Mouse (Mus musculus) MEL (cell line): ENCODE data around the gene Dnaaf2. TPM values are rescaled to one million over a fixed set of nuclear protein-coding genes. Genes with fewer than 3 reads are reported as not detected.

Experiments
- DNase-seq: peaks from one replicate; pipeline ENCODE4 v3.0.0; 2011; ENCODE audit warnings: low read depth, low spot score
- H3K27ac ChIP-seq: 2 replicates; pipeline ENCODE4 v1.5.1; 2012; ENCODE audit warnings: low read depth, mild to moderate bottlenecking, control low read depth, low read length, moderate library complexity; ENCODE audit not compliant: control insufficient read depth
- H3K27me3 ChIP-seq, 2 experiments: fragments of 150-350 bp in 1 of 2; sonication (generic) in 1 of 2; 2 replicates each; pipeline ENCODE4 v1.6.1; 2012; ENCODE audit warnings: low read length in 2 of 2, mild to moderate bottlenecking in 2 of 2, improper control_type of control experiment in 1 of 2, moderate library complexity in 1 of 2; ENCODE audit not compliant: insufficient read depth in 2 of 2, control insufficient read depth in 1 of 2
- H3K36me3 ChIP-seq, 2 experiments: 2 replicates each; pipeline ENCODE4 v1.6.1; 2012 to 2014; ENCODE audit warnings: low read length in 2 of 2, improper control_type of control experiment in 1 of 2, inconsistent platforms in 1 of 2, mild to moderate bottlenecking in 1 of 2; ENCODE audit not compliant: insufficient read depth in 2 of 2, control insufficient read depth in 1 of 2
- H3K4me1 ChIP-seq, 2 experiments: fragments of 150-350 bp in 1 of 2; sonication (generic) in 1 of 2; 2 replicates each; pipeline ENCODE4 v1.6.1; 2012; ENCODE audit warnings: low read length in 2 of 2, improper control_type of control experiment in 1 of 2, mild to moderate bottlenecking in 1 of 2; ENCODE audit not compliant: insufficient read depth in 2 of 2, control insufficient read depth in 1 of 2
- H3K4me3 ChIP-seq, 2 experiments: fragments of 150-350 bp in 1 of 2; sonication (generic) in 1 of 2; 2 replicates each; pipeline ENCODE4 v1.5.1; 2012; ENCODE audit warnings: low read depth in 2 of 2, low read length in 2 of 2, mild to moderate bottlenecking in 2 of 2, moderate library complexity in 2 of 2, control low read depth in 1 of 2, improper control_type of control experiment in 1 of 2; ENCODE audit not compliant: control insufficient read depth in 1 of 2, insufficient read depth in 1 of 2
- H3K79me2 ChIP-seq: 2 replicates; pipeline ENCODE4 v1.6.1; 2012; ENCODE audit warnings: mild to moderate bottlenecking, low read length, moderate library complexity; ENCODE audit not compliant: control insufficient read depth, poor library complexity, insufficient read depth
- H3K9ac ChIP-seq: 2 replicates; pipeline ENCODE4 v1.6.1; 2012; ENCODE audit warnings: low read depth, mild to moderate bottlenecking, control low read depth, low read length, moderate library complexity; ENCODE audit not compliant: control insufficient read depth, poor library complexity, severe bottlenecking
- H3K9me3 ChIP-seq: fragments of 150-350 bp; sonication (generic); replicated peaks from 2 replicates; pipeline ENCODE4 v1.6.1; 2012; ENCODE audit warnings: mild to moderate bottlenecking, low read length, improper control_type of control experiment, moderate library complexity; ENCODE audit not compliant: insufficient read depth
- BHLHE40 ChIP-seq: IDR thresholded peaks from 2 replicates; pipeline ENCODE4 v1.6.1; 2012; ENCODE audit warnings: low read depth, mild to moderate bottlenecking, inconsistent platforms, low read length, improper control_type of control experiment, borderline replicate concordance
- CHD1 ChIP-seq: IDR thresholded peaks from 2 replicates; pipeline ENCODE4 v1.6.1; 2012; ENCODE audit warnings: low read depth, mild to moderate bottlenecking, inconsistent platforms, low read length, improper control_type of control experiment
- CHD2 ChIP-seq: IDR thresholded peaks from 2 replicates; pipeline ENCODE4 v1.6.1; 2011; ENCODE audit warnings: low read length, improper control_type of control experiment
- CTCF ChIP-seq, 3 experiments: IDR thresholded peaks in 2 of 3; conservative IDR thresholded peaks in 1 of 3; 2 replicates each; pipeline ENCODE4 v1.5.1; 2011 to 2012; ENCODE audit warnings: low read length in 3 of 3, low read depth in 2 of 3, mild to moderate bottlenecking in 2 of 3, improper control_type of control experiment in 1 of 3, inconsistent platforms in 1 of 3, mixed read lengths in 1 of 3, moderate library complexity in 1 of 3; ENCODE audit not compliant: control insufficient read depth in 1 of 3, insufficient read depth in 1 of 3, poor library complexity in 1 of 3, severe bottlenecking in 1 of 3
- E2F4 ChIP-seq: IDR thresholded peaks from 2 replicates; pipeline ENCODE4 v1.6.1; 2011; ENCODE audit warnings: low read depth, low read length, improper control_type of control experiment, borderline replicate concordance
- EP300 ChIP-seq, 2 experiments: IDR thresholded peaks; 2 replicates each; pipeline ENCODE4 v1.6.1; 2011; ENCODE audit warnings: improper control_type of control experiment in 2 of 2, low read length in 2 of 2, low read depth in 1 of 2, mild to moderate bottlenecking in 1 of 2
- GABPA ChIP-seq: IDR thresholded peaks from 2 replicates; pipeline ENCODE4 v1.6.1; 2012; ENCODE audit warnings: low read depth, mild to moderate bottlenecking, inconsistent platforms, low read length, improper control_type of control experiment, moderate library complexity
- GATA1 ChIP-seq: IDR thresholded peaks from 2 replicates; pipeline ENCODE4 v1.6.1; 2011; ENCODE audit warnings: low read depth, low read length, improper control_type of control experiment
- HCFC1 ChIP-seq: IDR thresholded peaks from 2 replicates; pipeline ENCODE4 v1.6.1; 2012; ENCODE audit warnings: low read depth, mild to moderate bottlenecking, inconsistent platforms, low read length, improper control_type of control experiment, moderate library complexity
- JUND ChIP-seq: IDR thresholded peaks from 2 replicates; pipeline ENCODE4 v1.6.1; 2011; ENCODE audit warnings: low read depth, mild to moderate bottlenecking, improper control_type of control experiment, low read length
- MAFK ChIP-seq: IDR thresholded peaks from 2 replicates; pipeline ENCODE4 v1.6.1; 2011; ENCODE audit warnings: low read depth, mild to moderate bottlenecking, low read length, improper control_type of control experiment, borderline replicate concordance
- MEF2A ChIP-seq: IDR thresholded peaks from 2 replicates; pipeline ENCODE4 v1.6.1; 2014; ENCODE audit warnings: low read depth, mild to moderate bottlenecking, inconsistent platforms, low read length, improper control_type of control experiment; ENCODE audit not compliant: poor library complexity, insufficient replicate concordance, severe bottlenecking; ENCODE audit errors: extremely low read depth
- MYB ChIP-seq: IDR thresholded peaks from 2 replicates; pipeline ENCODE4 v1.6.1; 2011; ENCODE audit warnings: mild to moderate bottlenecking, low read depth, low read length, improper control_type of control experiment
- MYC ChIP-seq: IDR thresholded peaks from 2 replicates; pipeline ENCODE4 v1.6.1; 2011; ENCODE audit warnings: low read depth, mild to moderate bottlenecking, low read length, improper control_type of control experiment, moderate library complexity
- NELFE ChIP-seq: IDR thresholded peaks from 2 replicates; pipeline ENCODE4 v1.6.1; 2011; ENCODE audit warnings: low read depth, low read length, improper control_type of control experiment
- POLR2A ChIP-seq, 2 experiments: IDR thresholded peaks; 2 replicates each; pipeline ENCODE4 v1.6.1; 2011 to 2012; ENCODE audit warnings: low read length in 2 of 2, mild to moderate bottlenecking in 2 of 2, control low read depth in 1 of 2, improper control_type of control experiment in 1 of 2, low read depth in 1 of 2, moderate library complexity in 1 of 2; ENCODE audit not compliant: control insufficient read depth in 1 of 2, insufficient read depth in 1 of 2, poor library complexity in 1 of 2
- POLR2AphosphoS2 ChIP-seq: IDR thresholded peaks from 2 replicates; pipeline ENCODE4 v1.6.1; 2011; ENCODE audit warnings: low read length, improper control_type of control experiment
- RAD21 ChIP-seq: IDR thresholded peaks from 2 replicates; pipeline ENCODE4 v1.6.1; 2011; ENCODE audit warnings: mild to moderate bottlenecking, low read depth, low read length, improper control_type of control experiment
- RCOR1 ChIP-seq: IDR thresholded peaks from 2 replicates; pipeline ENCODE4 v1.6.1; 2012; ENCODE audit warnings: low read depth, mild to moderate bottlenecking, inconsistent platforms, low read length, improper control_type of control experiment
- SMC3 ChIP-seq: IDR thresholded peaks from 2 replicates; pipeline ENCODE4 v1.6.1; 2011; ENCODE audit warnings: low read depth, low read length, improper control_type of control experiment
- TCF12 ChIP-seq: IDR thresholded peaks from 2 replicates; pipeline ENCODE4 v1.6.1; 2014; ENCODE audit warnings: low read depth, mild to moderate bottlenecking, inconsistent platforms, low read length, improper control_type of control experiment, moderate library complexity
- USF1 ChIP-seq: IDR thresholded peaks from 2 replicates; pipeline ENCODE4 v1.6.1; 2014; ENCODE audit warnings: low read depth, mild to moderate bottlenecking, inconsistent platforms, low read length, improper control_type of control experiment, moderate library complexity
- USF2 ChIP-seq, 2 experiments: IDR thresholded peaks; 2 replicates each; pipeline ENCODE4 v1.6.1; 2011 to 2012; ENCODE audit warnings: improper control_type of control experiment in 2 of 2, low read length in 2 of 2, borderline replicate concordance in 1 of 2, inconsistent platforms in 1 of 2, low read depth in 1 of 2, mild to moderate bottlenecking in 1 of 2; ENCODE audit not compliant: insufficient read depth in 1 of 2
- ZKSCAN1 ChIP-seq: IDR thresholded peaks from 2 replicates; pipeline ENCODE4 v1.6.1; 2012; ENCODE audit warnings: low read depth, mild to moderate bottlenecking, inconsistent platforms, low read length, improper control_type of control experiment, moderate library complexity
- ZMIZ1 ChIP-seq: IDR thresholded peaks from 2 replicates; pipeline ENCODE4 v1.6.1; 2012; ENCODE audit warnings: low read depth, mild to moderate bottlenecking, inconsistent platforms, low read length, improper control_type of control experiment, moderate library complexity
- ZNF384 ChIP-seq: IDR thresholded peaks from 2 replicates; pipeline ENCODE4 v1.6.1; 2012; ENCODE audit warnings: low read depth, mild to moderate bottlenecking, inconsistent platforms, low read length, improper control_type of control experiment
- polyA plus RNA-seq, 2 experiments: library from polyadenylated mRNA; stranded (reverse) in 1 of 2; unstranded in 1 of 2; fragments of >175 nt in 1 of 2; fragments of >200 nt in 1 of 2; gene quantifications; 2 replicates each; pipeline versions ENCODE4 v1.2.1 to v1.2.4; 2012; ENCODE audit warnings: low replicate concordance in 2 of 2, low read depth in 1 of 2; ENCODE audit not compliant: insufficient read length in 2 of 2, insufficient read depth in 1 of 2, missing spikeins in 1 of 2
- total RNA-seq: library from RNA; depleted of rRNA; stranded (reverse); fragments of 300-350 nt; gene quantifications from 2 replicates; pipeline ENCODE4 v1.2.3, GENCODE M21; 2012

Dnaaf2 gene
- total and polyA plus RNA-seq, 3 experiments: 5.5 to 10.1 TPM; not detected in 1

DNA sequence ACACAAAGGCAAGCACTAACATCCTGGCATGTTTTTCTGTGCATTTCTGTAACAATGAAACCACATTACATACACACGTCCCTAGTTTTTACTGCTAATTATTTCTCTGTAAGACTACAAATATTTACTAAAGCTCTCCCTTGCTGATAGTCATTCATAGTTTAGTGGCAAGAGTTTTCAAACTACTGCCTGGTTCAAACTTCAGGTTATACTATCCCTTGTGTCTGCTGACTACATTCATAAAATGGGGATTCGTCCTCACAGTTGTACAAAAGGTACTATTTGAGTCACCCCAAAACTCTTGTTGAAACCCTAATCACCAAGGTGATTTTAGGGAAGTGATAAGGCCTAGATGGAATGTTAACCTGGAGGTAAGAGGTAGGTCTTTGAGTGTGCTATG is 42.3 kb downstream of the Dnaaf2 start:
- no peaks in the 10 kb centered on the region for H3K27me3 ChIP-seq
- TF ChIP-seq POLR2AphosphoS2 (peak; percentile 47; the same call in 1 of the 2 replicates), RCOR1 (no peak), GABPA (no peak), POLR2A (IDR thresholded peaks at IDR 0.05; ENCODE audit: control insufficient read depth in 1 of 2, insufficient read depth in 1 of 2, low read depth in 1 of 2, low read length in 2 of 2, poor library complexity in 1 of 2) (no peak), HCFC1 (0 out of 2 replicates have a peak, but pooled peaks have one; percentile 15), CHD2 (0 out of 2 replicates have a peak, but pooled peaks have one; percentile 7), ZMIZ1 (0 out of 2 replicates have a peak, but pooled peaks have one; percentile 56)
- H3K79me2 ChIP-seq: peaks cover 11% of the 10 kb centered on the region
- H3K36me3 ChIP-seq: peaks cover 8 to 17% of the 10 kb centered on the region in 2 experiments
- H3K4me3 ChIP-seq: no peak overlapping the region
- peak; percentile 57 for DNase-seq
- no peak overlapping the region for H3K9ac ChIP-seq
- peaks cover 0 to 7% of the 10 kb centered on the region in 2 experiments; a peak in 3 of 4 replicates for H3K4me1 ChIP-seq
- no peaks in the 10 kb centered on the region for H3K9me3 ChIP-seq
- H3K27ac ChIP-seq: no peak overlapping the region

DNA sequence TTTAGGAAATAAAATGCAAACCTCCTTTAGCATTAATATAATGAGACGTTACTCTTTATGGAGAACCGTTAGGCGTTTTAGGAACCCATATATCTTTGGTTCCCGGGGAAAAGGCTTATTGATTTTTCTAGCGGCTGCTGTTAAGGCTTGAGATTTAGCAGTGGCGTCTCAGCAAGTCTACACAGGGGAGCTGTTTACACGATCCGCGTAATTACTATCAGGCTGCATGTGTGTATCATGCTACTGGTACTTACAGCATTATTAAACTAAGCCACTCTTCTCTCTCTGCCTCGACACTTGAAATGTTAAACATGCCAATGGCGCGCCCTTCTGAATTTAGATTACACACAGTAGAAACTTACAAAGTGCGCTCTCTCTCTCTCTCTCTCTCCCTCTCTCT is 48.2 kb downstream of the Dnaaf2 start:
- H3K4me1 ChIP-seq: peaks cover 0 to 5% of the 10 kb centered on the region in 2 experiments; a peak in 2 of 4 replicates

DNA sequence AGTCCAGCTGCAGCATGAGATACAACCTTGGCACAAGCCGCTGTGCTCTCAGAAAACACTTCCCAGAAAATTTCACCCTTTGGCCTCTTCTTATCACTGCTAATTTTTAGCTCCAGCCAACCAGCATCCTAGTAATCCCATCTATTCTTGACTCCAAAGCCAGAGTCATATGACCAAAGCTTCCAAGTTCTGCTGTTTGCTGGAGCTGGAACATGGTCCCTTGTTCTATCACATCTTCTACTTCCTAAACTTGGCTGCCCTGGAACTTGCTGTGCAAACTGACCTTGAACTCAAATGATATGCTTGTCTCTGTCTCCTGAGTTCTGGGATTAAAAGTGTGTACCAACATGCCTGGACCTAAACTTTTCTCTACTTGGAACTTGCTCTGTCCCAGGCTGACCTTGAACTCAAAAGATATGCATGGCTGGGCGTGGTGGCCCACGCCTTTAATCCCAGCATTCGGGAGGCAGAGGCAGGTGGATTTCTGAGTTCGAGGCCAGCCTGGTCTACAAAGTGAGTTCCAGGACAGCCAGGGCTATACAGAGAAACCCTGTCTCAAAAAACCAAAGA is 51.0 kb downstream of the Dnaaf2 start:
- Histone ChIP-seq H3K9ac (no peak overlapping the region), H3K79me2 (no peaks in the 10 kb centered on the region), H3K27ac (no peak overlapping the region), H3K9me3 (no peaks in the 10 kb centered on the region), H3K36me3 (no peaks in the 10 kb centered on the region), H3K27me3 (no peaks in the 10 kb centered on the region), H3K4me3 (no peak overlapping the region), H3K4me1 (peaks cover 0 to 5% of the 10 kb centered on the region in 2 experiments; a peak in 2 of 4 replicates)
- no peak for DNase-seq
- no peak for TF ChIP-seq BHLHE40
- no peak for TF ChIP-seq TCF12
- no peak for TF ChIP-seq CHD2
- TF ChIP-seq MAFK: no peak
- TF ChIP-seq ZNF384: no peak
- TF ChIP-seq POLR2AphosphoS2: no peak
- no peak for TF ChIP-seq CTCF (IDR thresholded peaks at IDR 0.05 in 2 of 3, conservative IDR thresholded peaks at IDR 0.05 in 1 of 3; ENCODE audit: control insufficient read depth in 1 of 3, insufficient read depth in 1 of 3, low read depth in 2 of 3, low read length in 3 of 3, poor library complexity in 1 of 3, severe bottlenecking in 1 of 3)
- no peak for TF ChIP-seq JUND
- no peak for TF ChIP-seq GATA1
- no peak for TF ChIP-seq ZKSCAN1
- TF ChIP-seq RAD21: no peak
- TF ChIP-seq SMC3: no peak
- no peak for TF ChIP-seq MYC
- TF ChIP-seq CHD1: no peak
- no peak for TF ChIP-seq RCOR1
- TF ChIP-seq USF2 (IDR thresholded peaks at IDR 0.05; ENCODE audit: borderline replicate concordance in 1 of 2, insufficient read depth in 1 of 2, low read depth in 1 of 2, low read length in 2 of 2): no peak

More for the DNA sequence above, 48.2 kb downstream of the Dnaaf2 start:
- no peaks in the 10 kb centered on the region for H3K9me3 ChIP-seq
- H3K9ac ChIP-seq: no peak overlapping the region
- TF ChIP-seq NELFE (no peak), EP300 (IDR thresholded peaks at IDR 0.05; ENCODE audit: low read depth in 1 of 2, low read length in 2 of 2) (no peak), ZKSCAN1 (no peak), E2F4 (no peak), ZNF384 (no peak), MYB (no peak), MYC (no peak), USF1 (no peak), CHD2 (no peak), GATA1 (no peak), BHLHE40 (no peak), USF2 (IDR thresholded peaks at IDR 0.05; ENCODE audit: borderline replicate concordance in 1 of 2, insufficient read depth in 1 of 2, low read depth in 1 of 2, low read length in 2 of 2) (no peak), MEF2A (no peak)
- TF ChIP-seq, all 39 proteins: peak for 0
- H3K36me3 ChIP-seq: no peaks in the 10 kb centered on the region
- H3K4me3 ChIP-seq: no peak overlapping the region
- no peaks in the 10 kb centered on the region for H3K79me2 ChIP-seq
- H3K27me3 ChIP-seq: no peaks in the 10 kb centered on the region
- H3K27ac ChIP-seq: no peak overlapping the region
- DNase-seq: no peak
